Mouse (Mus musculus): ENCODE results near the gene Oscar.

The Oscar gene

DNA sequence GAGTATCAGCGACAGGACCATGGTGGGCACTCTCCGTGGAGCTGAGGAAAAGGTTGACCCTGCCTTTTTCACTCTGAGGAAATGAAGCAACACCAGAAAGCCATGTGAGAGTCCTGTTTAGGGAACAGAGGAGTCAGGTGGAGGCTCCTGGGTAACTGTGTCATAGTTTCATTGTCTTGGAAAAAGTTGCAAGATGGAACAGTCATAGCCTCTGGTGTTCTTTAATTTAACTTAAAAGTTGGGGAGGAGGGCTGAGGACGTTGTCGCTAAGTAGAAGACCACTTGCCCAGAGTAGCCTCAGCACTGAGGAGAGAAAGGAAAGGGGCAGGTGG is at the start of gene Oscar:
Gene Oscar, minus strand, starts transcription at position 101 of the 332 bp plus-strand sequence.
- DNase-seq (ENCODE audit: extremely low read depth, low read depth, low spot score) = no peak

DNA sequence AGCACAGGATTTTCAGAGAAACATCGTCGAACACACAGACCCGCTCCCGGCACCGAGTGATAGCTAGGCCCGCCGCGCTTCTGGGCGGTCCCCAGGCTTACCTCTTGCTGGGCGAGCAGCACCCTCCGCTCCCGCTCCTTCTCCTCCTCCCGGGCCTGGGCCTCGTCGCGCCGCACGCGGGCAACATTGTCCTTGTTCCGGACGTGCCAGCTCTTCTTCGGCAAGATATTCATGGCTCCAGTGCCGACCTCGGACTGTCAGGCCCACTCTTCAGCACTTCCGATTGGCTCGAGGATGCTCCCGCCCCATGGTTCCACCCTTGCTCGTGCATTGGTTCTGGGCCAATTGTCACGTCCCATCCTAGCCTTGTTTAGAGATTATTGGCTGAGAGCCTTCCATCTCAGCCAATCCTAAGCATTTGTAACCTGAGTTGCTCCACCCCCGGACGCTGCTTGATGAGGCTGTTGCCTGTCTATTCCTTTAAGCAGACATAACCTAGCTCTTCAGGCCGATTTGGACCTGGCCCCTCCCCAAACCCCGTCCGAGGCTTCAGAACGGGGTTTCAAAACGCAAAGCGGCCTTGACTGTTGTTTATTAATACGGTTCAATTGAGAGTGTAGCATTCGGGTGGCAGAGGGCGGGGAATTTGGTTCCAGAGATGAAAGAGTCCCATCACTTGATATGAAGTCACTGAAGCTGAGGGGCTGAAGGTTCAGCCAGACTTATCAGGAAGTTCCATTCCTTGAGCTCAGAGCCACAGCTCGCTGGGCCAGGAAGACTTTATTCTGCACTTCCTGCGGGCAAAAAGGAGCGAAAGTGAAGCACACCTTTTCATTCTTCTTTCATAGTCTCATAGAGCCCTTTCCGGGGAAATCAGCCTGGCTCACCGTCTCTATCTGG is 49.5 kb upstream of the Oscar start, which contains the start of gene Leng1:
Gene Leng1, minus strand, starts transcription at position 626 of the 900 bp plus-strand sequence.
- DNase-seq (ENCODE audit: extremely low read depth, low read depth, low spot score) = peak; percentile 97

DNA sequence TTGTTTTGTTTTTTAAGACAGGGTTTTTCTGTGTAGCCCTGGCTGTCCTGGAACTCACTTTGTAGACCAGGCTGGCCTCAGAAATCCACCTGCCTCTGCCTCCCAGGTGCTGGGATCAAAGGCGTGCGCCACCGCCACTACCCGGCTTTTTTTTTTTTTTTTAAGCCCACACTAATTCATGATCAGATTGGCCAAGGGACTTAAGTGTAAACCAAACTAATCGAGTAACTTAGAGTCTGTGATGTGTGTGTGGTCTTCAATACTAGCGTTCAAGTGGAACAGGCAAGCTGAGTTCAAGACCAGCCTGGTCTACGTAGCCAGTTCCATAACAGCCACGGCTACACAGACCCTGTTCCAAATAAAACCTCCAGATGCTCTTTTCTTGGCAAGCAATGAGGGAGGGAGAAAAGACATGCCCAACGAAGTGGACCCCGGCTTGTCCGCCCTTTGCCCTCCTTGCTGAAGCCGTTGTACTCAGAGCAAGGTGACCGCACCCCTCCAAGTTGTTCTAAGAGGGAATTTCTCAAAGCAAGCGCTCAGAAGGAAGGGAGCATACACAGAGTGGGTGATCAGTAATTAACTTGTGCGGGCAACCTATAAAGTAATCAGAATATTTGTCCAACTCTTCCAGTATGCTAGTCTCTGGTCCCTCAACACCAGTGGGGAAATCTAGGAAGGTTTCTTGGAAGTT is 48.7 kb upstream of the Oscar start:
- DNase-seq (ENCODE audit: extremely low read depth, low read depth, low spot score) = no peak

DNA sequence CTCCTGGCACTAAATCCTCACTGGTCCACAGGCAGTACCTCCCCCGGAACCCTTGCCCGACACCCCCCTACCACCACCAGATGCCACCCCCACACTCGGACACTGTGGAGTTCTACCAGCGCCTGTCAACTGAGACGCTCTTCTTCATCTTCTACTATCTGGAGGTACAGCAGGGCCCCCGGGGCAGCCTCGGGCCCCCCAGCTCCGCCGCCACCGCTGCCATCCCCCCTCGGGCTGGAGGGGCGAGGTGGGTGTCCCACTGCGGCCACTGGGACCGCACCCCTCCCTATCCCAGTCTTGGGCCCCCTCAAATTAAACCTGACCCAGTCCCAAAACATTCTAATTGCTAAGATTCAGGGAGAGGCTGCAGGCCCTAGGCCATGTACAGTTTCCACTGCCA is 42.6 kb upstream of the Oscar start:
- no peak for DNase-seq (ENCODE audit: extremely low read depth, low read depth, low spot score)

DNA sequence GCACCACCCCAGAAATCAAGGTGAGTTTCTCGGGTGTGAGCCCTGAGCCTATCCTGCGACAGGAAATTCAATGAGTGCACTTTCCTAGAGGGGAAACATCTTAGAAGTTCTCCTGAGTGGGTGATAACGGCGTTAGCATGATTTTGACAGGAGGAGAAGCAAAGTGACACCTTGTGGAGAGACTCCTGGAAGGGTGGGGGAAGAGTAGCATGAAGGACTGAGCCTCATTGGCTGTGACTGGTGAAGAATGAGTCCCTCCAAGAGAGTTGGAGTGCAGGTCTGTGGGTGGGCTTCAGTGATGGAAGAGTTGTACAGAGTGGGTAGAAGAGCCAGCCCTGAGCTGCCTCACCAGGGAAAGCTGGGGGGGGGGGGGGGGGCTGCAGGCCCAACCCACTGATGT is 41.0 kb upstream of the Oscar start:
- no peak for DNase-seq (ENCODE audit: extremely low read depth, low read depth, low spot score)

DNA sequence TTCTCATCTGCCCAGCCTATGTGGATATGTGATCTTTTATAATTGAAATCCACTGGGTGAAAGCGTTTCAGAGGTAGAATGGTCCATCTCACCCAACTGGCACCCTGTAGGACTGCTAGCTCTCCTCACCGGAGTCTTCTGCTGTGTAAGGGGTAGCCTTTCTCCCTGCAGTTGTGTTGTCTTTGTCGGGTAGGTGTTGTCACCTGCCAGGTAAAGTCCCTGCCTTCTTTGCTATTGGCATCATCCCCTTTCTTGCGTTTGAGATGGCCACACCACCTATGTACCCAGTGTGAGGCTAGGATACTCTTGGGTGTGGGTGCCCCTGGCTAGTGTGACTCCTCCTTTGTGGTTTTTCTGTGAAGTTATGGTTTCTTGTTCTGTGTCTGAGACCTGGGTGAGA is 30.7 kb upstream of the Oscar start:
- no peak for DNase-seq (ENCODE audit: extremely low read depth, low read depth, low spot score)

DNA sequence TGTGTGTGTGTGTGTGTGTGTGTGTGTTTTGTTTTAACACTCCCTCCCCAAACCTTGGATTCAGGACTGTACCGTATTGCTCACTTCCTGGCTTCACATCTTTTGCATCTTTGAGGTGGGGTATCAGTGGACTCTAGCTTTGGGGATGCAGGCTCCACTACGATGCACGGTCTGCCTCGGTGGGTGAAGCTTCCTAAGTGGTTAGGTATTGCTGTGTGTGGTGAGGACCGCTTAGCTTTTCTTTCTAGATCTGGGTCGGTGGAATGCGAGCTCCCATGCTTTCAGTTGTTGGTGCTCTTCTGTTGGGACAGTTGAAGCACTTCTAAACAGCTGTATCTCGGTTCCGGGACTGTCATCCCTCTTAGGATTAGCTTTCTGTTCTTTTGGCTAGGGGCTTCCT is 30.2 kb upstream of the Oscar start:
- no peak for DNase-seq (ENCODE audit: extremely low read depth, low read depth, low spot score)

DNA sequence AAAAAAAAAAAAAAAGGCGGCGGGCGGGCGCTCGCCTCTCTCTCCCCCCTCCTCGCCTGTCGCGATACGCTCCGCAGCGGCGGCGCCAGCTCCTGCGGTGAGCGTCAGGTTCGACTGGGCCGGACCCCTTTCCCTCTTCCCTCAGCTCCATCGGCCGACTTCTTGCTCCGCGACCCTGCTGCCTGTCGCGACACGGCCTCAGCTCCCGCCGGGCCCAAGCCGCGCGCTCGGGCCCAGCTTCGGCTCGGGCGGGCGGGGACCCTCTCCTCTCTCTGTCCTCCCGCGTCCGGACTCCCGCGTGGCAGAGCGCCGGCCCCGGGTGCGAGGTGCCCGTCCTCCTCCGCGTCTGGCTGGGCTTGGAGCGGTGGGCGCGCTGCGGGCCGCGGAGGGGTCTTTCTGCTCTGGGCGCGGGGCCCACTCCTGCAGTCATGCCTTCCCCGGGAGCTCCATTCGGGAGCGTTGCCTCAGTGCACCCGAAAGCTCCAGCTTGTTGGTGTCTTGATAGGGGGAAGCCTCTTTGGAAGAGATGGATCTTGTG is 29.6 kb upstream of the Oscar start:
- DNase-seq (ENCODE audit: extremely low read depth, low read depth, low spot score) = no peak

DNA sequence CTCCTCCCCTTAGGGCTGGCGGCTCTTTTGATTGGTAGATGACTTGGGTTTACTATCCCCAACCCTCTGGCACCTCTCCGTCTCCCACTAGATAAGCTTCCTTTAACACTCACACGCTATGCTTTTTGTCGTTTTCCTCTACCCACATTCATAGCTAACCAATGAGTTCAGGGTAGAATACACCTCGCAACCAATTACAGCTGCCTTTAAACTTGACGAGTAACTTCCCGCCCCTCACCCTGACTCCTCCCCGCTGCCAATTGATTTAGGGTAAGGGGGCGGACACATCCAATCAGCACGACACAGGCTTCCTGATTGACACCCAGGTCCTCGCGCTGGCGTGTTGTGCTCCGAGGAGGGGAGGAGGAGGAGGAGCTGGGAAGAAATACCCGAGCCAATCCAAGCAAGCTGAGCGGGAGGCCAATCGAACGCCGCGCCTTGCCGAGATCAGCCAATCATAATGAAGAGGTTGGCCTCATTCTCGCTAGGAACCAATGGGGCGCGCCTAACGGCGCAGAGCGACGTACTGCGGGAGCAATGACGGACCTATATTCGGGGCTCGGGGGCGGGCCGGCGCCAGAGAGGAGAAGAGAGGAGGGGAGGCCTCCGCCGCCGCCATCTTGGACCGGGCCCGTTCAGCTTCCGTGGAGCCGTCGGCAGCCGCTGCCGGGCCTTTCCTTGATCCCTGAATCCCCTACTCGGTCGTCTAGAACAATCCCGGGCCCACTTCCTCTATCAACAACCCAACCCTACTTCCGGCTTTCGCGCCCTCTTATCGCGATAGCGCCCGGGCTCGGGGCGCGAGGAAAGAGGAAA is 28.9 kb upstream of the Oscar start, which contains the start of gene Cnot3:
Gene Cnot3, plus strand, starts transcription at position 597 of the 816 bp plus-strand sequence.
- peak; percentile 99 for DNase-seq (ENCODE audit: extremely low read depth, low read depth, low spot score)

DNA sequence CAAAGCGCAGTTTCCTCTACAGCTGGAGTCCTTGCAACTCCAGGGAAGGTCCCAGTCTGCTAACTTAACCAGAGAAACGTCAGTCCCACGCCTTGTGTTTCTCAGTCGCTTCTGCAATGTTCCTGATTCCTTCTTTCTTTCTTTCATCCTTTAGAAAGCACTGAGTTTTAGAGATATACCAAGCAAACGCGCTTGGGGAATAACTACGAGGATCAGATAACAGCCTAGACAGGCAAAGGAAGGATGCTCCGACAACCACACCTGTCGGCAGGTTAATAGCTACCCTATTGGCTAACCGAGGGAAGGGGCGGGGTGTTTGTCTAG is 28.4 kb upstream of the Oscar start:
- no peak for DNase-seq (ENCODE audit: extremely low read depth, low read depth, low spot score)

DNA sequence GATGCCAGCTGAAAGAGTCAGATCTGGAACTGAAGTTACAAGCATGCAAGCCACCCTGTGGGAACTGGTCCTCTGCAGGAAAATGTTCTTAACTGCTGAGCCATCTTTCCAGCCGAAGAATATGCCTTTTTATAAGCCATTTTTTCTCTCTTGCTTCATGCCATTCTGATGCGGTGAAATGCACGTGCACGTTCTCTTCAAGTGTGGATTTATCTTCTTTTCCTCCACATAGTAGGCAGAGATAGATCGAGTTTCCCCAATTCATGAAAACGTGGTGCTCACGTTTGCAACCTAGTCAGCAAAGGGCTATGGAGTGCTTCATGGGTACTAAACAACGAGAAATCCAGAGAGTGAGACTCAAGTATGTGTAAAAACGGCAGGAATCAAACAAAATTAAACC is 27.9 kb upstream of the Oscar start:
- no peak for DNase-seq (ENCODE audit: extremely low read depth, low read depth, low spot score)

DNA sequence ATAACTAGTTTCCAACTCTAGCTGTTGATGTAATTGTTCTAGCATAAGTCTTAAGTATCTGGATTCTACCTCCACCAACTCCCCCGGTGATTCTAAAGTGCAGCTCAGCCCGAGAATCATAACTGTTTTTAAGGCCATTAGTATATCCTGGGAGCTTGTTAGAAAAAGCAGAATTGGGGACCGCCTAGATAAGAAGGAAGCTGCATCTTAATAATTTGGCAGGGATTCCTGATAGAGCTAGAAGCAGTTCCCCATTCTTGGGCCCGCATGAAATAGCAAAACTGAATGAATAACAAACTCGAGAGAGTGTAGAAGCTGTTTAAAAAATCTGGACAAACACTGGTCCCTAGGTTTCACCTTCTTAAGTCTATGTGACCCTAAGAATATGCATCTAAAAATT is 27.5 kb upstream of the Oscar start:
- no peak for DNase-seq (ENCODE audit: extremely low read depth, low read depth, low spot score)

DNA sequence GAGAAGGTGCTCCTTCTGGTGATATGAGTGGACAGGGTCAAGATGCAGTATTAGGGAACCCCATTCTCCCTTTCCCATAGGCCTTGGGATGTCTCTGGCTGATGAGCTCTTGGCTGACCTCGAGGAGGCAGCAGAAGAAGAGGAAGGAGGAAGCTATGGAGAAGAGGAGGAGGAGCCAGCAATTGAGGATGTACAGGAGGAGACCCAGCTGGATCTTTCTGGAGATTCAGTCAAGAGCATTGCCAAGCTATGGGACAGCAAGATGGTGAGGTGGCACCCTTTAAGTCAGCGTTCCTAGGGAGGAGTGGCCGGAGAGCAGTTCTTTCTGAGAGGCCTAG is 14.5 kb upstream of the Oscar start:
- DNase-seq (ENCODE audit: extremely low read depth, low read depth, low spot score) = no peak

DNA sequence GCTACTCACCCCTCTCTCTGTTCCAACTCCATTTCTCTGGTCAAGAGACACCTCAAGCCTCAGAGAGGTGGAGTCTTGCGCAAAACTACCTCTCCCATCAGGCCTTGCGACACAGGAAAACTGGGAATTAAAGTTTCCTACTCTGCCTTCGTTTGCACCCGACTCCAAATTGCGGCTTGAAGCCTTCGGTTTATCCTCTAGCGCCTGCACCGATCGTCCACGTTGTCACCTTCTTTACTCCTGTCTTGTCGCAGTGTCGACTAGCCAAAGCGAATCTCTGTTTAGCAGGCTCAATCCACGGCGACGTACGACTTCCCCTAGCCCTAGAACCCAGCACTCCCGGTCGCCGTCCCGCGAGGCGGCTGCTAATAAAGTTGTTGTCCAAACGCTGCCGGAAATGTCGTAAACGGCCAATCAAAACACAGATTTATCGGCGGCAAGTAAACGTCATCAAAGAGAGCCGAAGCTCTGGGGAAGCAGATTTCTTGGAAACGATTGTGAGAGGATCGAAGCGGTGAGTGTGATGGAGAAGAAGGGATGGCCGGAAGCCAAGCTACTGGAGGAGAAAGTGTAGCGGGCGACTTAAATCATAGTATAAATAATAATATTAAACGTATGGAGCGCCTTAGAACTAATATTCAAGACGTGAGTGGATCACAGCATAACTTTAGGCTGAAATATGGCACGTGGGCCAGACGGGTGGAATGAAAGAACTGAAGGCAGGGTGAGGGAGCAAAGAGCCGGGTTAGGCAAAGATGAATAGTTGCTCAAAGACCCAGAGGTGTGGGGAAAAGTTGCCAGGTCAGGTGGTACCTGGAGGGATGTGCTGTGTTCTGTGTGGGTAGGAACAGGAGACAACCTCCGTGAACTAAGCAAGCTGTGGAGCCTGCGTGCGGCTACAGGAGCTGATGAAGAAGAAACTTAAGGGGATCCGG is 13.9 kb upstream of the Oscar start, which contains the start of the genes Tfpt and Prpf31:
Gene Tfpt, minus strand, starts transcription at position 387 of the 935 bp plus-strand sequence.
Gene Prpf31, plus strand, starts transcription at position 443 of the 935 bp plus-strand sequence.
- peak; percentile 85 for DNase-seq (ENCODE audit: extremely low read depth, low read depth, low spot score)

DNA sequence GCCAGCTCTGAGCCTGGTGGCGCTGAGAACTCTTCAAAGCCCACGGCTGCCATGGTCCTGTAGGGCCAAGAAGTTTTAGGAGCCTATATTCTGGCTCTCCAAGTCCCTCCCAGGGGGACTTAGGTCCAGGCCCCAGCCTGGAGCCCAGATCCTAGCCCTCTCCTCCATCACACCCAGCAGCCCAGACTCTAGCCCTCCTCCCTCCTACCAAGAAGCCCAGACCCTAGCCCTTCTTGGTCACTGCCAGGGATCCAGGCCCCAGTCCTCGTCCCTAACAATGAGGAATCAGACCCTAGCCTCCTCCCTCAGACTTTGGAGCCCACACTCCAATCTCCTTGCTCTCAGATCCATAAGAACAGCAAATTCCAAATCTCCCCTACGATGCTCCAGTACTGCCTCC is 13.1 kb upstream of the Oscar start:
- no peak for DNase-seq (ENCODE audit: extremely low read depth, low read depth, low spot score)

DNA sequence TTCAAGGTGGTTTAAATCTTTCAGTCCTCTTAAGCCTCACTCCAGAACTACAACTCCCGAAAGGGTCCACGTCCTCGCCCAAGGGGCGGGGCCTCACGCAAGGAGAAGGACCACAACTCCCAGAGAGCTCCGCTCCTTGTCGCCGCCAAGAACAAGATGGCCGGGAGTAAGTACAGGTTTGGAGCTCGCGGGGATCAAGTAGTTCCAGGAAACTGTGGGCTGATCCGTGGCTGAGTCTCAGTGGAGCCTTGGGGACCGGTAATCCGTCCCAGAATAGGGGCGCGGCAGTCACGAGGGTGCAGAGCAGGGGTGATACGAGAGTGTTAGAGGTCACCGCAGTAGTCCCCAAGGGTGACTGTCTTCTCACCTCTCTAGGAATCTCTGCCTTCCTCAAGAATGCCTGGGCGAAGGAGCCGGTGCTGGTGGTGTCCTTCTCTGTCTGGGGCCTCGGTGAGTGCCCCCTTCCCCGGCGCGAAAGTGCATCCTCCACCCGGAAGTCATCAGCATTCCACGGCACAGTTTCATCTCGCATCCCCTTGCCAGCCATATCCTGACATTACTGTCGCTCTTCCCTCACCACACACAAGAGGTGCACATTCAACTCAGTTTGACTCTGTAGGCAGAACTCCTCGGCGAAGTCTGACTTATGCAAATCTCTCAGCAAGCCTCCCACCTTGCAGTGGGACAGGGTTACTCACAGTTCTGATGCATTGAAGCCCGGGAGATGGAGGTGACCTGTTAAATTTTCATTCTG is 1.5 kb upstream of the Oscar start, which contains the start of gene Ndufa3:
Gene Ndufa3, plus strand, starts transcription at position 132 of the 754 bp plus-strand sequence.
- peak; percentile 72 for DNase-seq (ENCODE audit: extremely low read depth, low read depth, low spot score)

DNA sequence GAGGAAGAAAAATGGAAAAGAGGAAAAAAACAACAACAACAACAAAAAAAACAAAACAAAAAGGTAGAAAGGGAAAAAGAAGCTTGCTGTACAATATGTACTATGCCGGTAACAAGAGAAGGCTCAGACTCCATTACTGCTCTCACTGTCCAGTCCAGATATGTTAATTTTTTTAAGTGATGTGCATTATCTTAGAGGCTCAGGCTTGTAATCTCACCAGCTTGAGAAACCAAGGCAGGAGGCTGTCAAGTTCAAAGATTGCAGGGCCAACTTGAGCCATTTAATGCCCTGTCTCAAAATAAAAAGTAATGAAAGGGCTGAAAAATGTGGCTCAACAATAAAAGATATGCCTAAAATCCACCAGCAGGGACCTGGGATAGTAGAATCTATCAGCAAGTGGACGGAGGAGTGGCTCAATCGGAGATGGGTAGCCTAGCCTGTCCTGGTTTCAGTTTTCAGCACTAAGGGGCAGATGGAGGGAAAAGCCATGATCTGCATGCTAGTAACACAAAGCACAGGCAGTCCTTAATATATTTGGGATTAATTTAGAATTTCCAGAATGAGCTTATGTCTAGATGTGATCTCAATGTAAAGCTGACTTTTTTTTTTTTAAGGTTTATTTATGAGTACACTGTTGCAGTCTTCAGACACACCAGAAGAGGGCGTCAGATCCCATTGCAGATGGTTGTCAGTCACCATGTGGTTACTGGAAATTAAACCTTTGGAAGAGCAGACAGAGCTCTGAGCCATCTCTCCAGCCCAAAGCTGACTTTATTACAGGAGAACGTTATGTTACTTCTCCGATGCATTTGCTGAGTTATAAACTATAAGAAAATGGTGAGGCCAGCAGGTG is 658 bp upstream of the Oscar start:
- DNase-seq (ENCODE audit: extremely low read depth, low read depth, low spot score) = no peak

DNA sequence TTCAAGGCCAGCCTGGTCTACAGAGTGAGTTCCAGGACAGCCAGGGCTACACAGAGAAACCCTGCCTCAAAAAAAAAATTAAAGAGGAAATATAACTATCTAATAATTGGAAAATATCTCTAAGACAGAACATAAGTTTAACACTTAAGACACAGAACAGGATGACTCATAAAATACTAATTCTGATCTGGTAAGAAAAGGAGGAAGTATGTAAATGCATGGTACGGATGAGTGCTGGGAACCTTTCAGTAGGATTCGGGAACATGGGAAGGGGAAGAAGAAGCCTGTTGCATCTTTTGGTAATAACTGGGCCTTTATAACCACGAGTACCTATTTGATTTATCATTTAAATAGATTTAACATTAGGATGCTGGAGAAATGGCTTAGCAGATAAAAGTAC is 1.9 kb downstream of the Oscar start:
- no peak for DNase-seq (ENCODE audit: extremely low read depth, low read depth, low spot score)

All from fat pad, adult 2 months (tissue).